Mouse (Mus musculus): ENCODE measurements around the gene Hfe. TPM values are rescaled to one million over a fixed set of nuclear protein-coding genes. Genes with fewer than 3 reads are reported as not detected.

The Hfe gene
- polyA plus RNA-seq, 1 experiment from 2014 or later = 11.7 TPM

DNA sequence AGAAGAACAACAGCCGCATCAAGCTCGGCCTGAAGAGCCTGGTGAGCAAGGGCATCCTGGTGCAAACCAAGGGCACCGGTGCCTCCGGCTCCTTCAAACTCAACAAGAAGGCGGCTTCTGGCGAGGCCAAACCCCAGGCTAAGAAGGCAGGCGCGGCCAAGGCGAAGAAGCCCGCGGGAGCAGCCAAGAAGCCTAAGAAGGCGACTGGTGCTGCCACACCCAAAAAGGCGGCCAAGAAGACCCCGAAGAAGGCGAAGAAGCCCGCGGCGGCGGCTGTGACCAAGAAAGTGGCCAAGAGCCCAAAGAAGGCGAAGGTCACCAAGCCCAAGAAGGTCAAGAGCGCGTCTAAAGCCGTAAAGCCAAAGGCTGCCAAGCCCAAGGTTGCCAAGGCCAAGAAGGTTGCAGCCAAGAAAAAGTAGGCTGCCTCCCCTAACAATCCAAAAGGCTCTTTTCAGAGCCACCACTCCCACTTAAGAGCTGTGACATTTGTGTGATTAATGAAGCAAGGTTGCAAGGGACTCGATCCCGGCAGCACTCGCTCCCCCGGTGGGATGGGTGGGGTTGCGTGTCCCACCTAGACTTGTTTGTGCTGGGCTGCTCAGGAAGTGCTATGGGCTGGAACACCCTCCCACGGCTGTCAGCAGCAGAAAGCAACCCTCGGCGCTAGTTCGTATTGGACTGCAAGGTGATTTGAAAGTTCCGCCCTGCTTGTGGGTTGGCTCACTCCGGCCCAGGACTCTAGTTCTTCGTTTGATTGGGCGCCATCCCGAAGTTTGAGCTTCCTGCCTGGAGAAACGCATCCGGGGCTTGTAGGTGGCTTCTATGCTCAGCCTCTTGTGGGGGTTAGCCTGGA lies 28.6 kb upstream of the Hfe start:
- Histone ChIP-seq H3K4me2 (ENCODE audit: low read depth, low read length) (peak overlapping the region; percentile 95), H3K9me3 (replicated peaks; ENCODE audit: control insufficient read depth, low read length) (no peaks in the 10 kb centered on the region), H3K4me1 (ENCODE audit: control insufficient read depth, insufficient read depth, low read length) (peaks cover 18% of the 10 kb centered on the region), H3K4me3 (ENCODE audit: low read length) (peak overlapping the region; percentile 74), H3K27ac (ENCODE audit: low read length) (peak overlapping the region; percentile 99), H3K27me3 (ENCODE audit: control insufficient read depth, insufficient read depth, low read length) (no peaks in the 10 kb centered on the region), H3K36me3 (ENCODE audit: control insufficient read depth, insufficient read depth) (no peaks in the 10 kb centered on the region), H3K9ac (ENCODE audit: low read length) (peak overlapping the region; percentile 92)
- peak; percentile 90 for ATAC-seq (replicated peaks; ENCODE audit: extremely low read depth, insufficient read depth, low FRiP score)
- 0% methylated on average over 39 of the region's 39 CpGs for WGBS

DNA sequence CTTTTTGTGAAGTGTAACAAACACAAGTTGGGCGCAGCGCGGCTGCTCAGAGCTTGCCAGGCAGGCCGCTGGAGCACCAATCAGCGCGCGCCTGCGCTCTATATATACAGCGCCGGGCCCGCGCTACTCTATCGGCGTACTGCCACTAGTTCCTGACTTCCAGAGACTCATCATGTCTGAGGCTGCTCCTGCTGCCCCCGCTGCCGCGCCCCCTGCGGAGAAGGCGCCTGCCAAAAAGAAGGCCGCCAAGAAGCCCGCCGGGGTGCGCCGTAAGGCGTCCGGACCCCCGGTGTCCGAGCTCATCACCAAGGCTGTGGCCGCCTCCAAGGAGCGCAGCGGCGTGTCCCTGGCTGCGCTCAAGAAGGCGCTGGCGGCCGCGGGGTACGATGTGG lies 28.0 kb upstream of the Hfe start, which contains the start of gene Hist1h1c:
Gene Hist1h1c (plus strand): TSS at position 132 of the 392 bp plus-strand sequence.
- Histone ChIP-seq H3K36me3 (ENCODE audit: control insufficient read depth, insufficient read depth) (no peaks in the 10 kb centered on the region), H3K27me3 (ENCODE audit: control insufficient read depth, insufficient read depth, low read length) (no peaks in the 10 kb centered on the region), H3K4me3 (ENCODE audit: low read length) (peak within 1 kb of the TSS; percentile 74), H3K9me3 (replicated peaks; ENCODE audit: control insufficient read depth, low read length) (no peaks in the 10 kb centered on the region), H3K9ac (ENCODE audit: low read length) (peak within 1 kb of the TSS; percentile 92), H3K27ac (ENCODE audit: low read length) (peak within 1 kb of the TSS; percentile 99), H3K4me2 (ENCODE audit: low read depth, low read length) (peak within 1 kb of the TSS; percentile 95), H3K4me1 (ENCODE audit: control insufficient read depth, insufficient read depth, low read length) (peaks cover 16% of the 10 kb centered on the region)
- peak; percentile 87 for ATAC-seq (replicated peaks; ENCODE audit: extremely low read depth, insufficient read depth, low FRiP score)
- WGBS = under 1% methylated on average over 29 of the region's 38 CpGs

DNA sequence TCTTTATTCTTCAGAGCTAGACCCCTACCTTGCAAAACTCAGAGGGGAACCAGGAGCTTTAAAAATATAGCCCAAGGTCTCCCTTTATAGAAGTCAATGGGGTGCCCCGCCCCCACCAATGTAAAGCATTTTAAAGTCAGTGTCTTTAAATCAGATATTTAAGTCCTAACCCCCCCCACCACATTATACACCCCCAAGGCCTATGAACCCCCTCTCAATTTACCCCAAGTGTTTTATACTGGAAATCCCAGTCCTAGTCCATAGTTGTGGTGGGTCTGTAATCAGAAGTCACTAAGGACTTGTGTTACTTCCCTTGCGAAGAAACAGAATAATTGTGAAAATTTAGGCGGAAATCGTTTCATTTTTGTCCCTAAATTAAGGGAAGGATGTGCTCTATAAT lies 27.4 kb upstream of the Hfe start:
- Histone ChIP-seq H3K4me3 (ENCODE audit: low read length) (peak overlapping the region; percentile 74), H3K36me3 (ENCODE audit: control insufficient read depth, insufficient read depth) (no peaks in the 10 kb centered on the region), H3K4me2 (ENCODE audit: low read depth, low read length) (peak overlapping the region; percentile 95), H3K4me1 (ENCODE audit: control insufficient read depth, insufficient read depth, low read length) (peaks cover 16% of the 10 kb centered on the region), H3K27ac (ENCODE audit: low read length) (peak overlapping the region; percentile 99), H3K27me3 (ENCODE audit: control insufficient read depth, insufficient read depth, low read length) (no peaks in the 10 kb centered on the region), H3K9ac (ENCODE audit: low read length) (peak overlapping the region; percentile 68), H3K9me3 (replicated peaks; ENCODE audit: control insufficient read depth, low read length) (no peaks in the 10 kb centered on the region)
- 26% methylated on average over 4 of the region's 4 CpGs for whole genome bisulfite sequencing
- ATAC-seq (replicated peaks; ENCODE audit: extremely low read depth, insufficient read depth, low FRiP score) = no peak

DNA sequence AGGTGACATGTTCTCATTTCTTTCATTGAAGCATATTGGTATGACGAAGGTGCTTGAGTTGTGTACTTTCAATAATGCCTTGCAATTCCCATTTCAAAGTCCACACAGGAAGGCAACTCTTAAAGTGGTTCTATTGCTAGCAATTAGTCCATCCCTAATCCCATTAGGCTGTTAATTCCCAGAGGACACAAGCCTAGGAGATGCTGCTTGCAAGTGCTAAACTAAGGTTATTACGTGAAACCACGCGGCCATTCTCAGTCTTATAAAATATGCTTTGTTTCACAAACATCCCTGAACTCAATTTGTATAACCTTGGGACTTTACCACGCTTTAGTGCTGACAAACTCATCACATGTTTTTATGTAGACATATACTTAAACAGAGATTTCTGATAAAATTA lies 26.4 kb upstream of the Hfe start:
- Histone ChIP-seq H3K27me3 (ENCODE audit: control insufficient read depth, insufficient read depth, low read length) (no peaks in the 10 kb centered on the region), H3K9me3 (replicated peaks; ENCODE audit: control insufficient read depth, low read length) (no peaks in the 10 kb centered on the region), H3K4me2 (ENCODE audit: low read depth, low read length) (no peak overlapping the region), H3K27ac (ENCODE audit: low read length) (no peak overlapping the region), H3K9ac (ENCODE audit: low read length) (no peak overlapping the region), H3K4me1 (ENCODE audit: control insufficient read depth, insufficient read depth, low read length) (peaks cover 15% of the 10 kb centered on the region), H3K36me3 (ENCODE audit: control insufficient read depth, insufficient read depth) (no peaks in the 10 kb centered on the region), H3K4me3 (ENCODE audit: low read length) (no peak overlapping the region)
- ATAC-seq (replicated peaks; ENCODE audit: extremely low read depth, insufficient read depth, low FRiP score) = no peak
- 90% methylated on average over 5 of the region's 5 CpGs for WGBS

DNA sequence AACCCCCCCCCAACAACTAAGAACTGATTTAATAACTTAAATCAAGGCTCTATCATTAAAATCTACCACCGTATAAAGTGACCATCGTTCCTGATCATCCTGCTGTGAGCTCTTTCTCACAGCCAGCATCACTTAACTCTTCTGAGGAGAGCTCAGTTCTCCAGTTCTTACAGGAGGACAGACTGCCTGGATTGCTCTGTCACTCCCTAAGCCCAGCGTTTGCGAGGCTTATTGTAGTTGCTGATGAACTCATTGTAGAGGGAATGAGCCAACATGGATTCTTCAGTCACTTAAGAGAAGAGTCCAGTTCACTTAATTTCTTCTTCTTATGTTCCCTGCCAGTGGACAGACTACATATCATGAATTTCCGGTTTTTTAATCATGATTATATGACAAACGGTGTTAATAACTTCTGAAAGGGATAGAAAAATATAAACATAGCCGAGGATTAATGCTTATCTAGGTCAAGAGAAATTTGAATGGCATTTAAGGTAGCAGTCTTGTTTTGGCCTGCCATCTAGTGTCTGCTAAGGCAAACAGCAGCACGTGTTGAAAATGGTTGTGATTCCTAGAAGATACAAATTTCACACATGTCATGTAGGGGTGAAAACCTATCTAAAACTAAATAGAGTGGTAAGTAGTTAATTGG lies 21.6 kb upstream of the Hfe start:
- H3K9me3 ChIP-seq (replicated peaks; ENCODE audit: control insufficient read depth, low read length) = no peaks in the 10 kb centered on the region
- no peaks in the 10 kb centered on the region for H3K27me3 ChIP-seq (ENCODE audit: control insufficient read depth, insufficient read depth, low read length)
- H3K27ac ChIP-seq (ENCODE audit: low read length) = no peak overlapping the region
- H3K4me2 ChIP-seq (ENCODE audit: low read depth, low read length) = no peak overlapping the region
- no peak for ATAC-seq (replicated peaks; ENCODE audit: extremely low read depth, insufficient read depth, low FRiP score)
- H3K4me3 ChIP-seq (ENCODE audit: low read length) = no peak overlapping the region
- no peaks in the 10 kb centered on the region for H3K36me3 ChIP-seq (ENCODE audit: control insufficient read depth, insufficient read depth)
- WGBS = 22% methylated on average over 8 of the region's 8 CpGs
- H3K4me1 ChIP-seq (ENCODE audit: control insufficient read depth, insufficient read depth, low read length) = no peaks in the 10 kb centered on the region
- H3K9ac ChIP-seq (ENCODE audit: low read length) = no peak overlapping the region

DNA sequence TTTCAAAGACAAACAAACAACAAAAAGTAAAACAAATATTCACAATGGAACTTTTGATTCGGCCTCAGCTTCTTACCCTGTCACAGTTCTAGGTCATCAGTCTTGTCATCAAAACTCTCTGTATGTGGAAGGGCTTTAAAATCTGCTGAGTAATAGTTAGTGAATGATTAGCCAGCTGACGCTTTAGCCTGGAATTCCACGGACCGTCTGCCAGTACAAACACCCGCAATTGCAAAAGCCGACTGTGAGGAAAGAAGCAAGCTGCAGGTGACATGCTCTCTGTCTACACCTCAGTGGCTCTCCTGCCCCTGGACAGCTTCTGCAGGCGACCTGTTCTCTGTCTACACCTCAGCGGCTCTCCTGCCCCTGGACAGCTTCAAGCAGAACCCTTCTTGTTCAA lies 19.8 kb upstream of the Hfe start:
- H3K9me3 ChIP-seq (replicated peaks; ENCODE audit: control insufficient read depth, low read length) = no peaks in the 10 kb centered on the region

DNA sequence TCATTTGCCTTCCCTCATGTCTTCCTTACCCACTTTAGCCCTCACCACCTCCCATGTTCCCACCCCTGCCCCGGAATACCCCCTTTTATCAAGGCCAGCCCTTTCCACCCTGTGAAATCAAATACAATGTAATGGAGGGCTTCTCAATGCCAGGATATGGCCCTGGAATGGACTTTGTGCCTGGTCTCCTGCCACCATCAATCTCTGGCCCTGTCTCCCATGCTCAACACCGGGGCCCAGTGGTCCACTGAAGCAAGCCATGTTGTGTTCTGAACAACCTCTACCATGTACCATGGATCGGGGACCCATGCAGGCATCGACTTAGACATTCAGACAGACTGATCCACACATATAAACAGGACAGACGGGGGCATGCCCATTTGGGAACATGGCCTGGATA lies 19.1 kb upstream of the Hfe start:
- Histone ChIP-seq H3K4me1 (ENCODE audit: control insufficient read depth, insufficient read depth, low read length) (no peaks in the 10 kb centered on the region; the same call in 1 of the 2 replicates), H3K4me3 (ENCODE audit: low read length) (no peak overlapping the region), H3K4me2 (ENCODE audit: low read depth, low read length) (no peak overlapping the region), H3K9me3 (replicated peaks; ENCODE audit: control insufficient read depth, low read length) (no peaks in the 10 kb centered on the region), H3K36me3 (ENCODE audit: control insufficient read depth, insufficient read depth) (no peaks in the 10 kb centered on the region), H3K27me3 (ENCODE audit: control insufficient read depth, insufficient read depth, low read length) (no peaks in the 10 kb centered on the region), H3K27ac (ENCODE audit: low read length) (no peak overlapping the region), H3K9ac (ENCODE audit: low read length) (no peak overlapping the region)
- ATAC-seq (replicated peaks; ENCODE audit: extremely low read depth, insufficient read depth, low FRiP score) = no peak
- WGBS = 93% methylated on average over 5 of the region's 5 CpGs

More for the DNA sequence above, 19.8 kb upstream of the Hfe start:
- WGBS = 16% methylated on average over 8 of the region's 8 CpGs
- Histone ChIP-seq H3K4me2 (ENCODE audit: low read depth, low read length) (no peak overlapping the region; the same call in 1 of the 2 replicates), H3K27ac (ENCODE audit: low read length) (no peak overlapping the region), H3K4me3 (ENCODE audit: low read length) (no peak overlapping the region), H3K36me3 (ENCODE audit: control insufficient read depth, insufficient read depth) (no peaks in the 10 kb centered on the region), H3K9ac (ENCODE audit: low read length) (no peak overlapping the region), H3K4me1 (ENCODE audit: control insufficient read depth, insufficient read depth, low read length) (no peaks in the 10 kb centered on the region), H3K27me3 (ENCODE audit: control insufficient read depth, insufficient read depth, low read length) (no peaks in the 10 kb centered on the region)
- no peak for ATAC-seq (replicated peaks; ENCODE audit: extremely low read depth, insufficient read depth, low FRiP score)

DNA sequence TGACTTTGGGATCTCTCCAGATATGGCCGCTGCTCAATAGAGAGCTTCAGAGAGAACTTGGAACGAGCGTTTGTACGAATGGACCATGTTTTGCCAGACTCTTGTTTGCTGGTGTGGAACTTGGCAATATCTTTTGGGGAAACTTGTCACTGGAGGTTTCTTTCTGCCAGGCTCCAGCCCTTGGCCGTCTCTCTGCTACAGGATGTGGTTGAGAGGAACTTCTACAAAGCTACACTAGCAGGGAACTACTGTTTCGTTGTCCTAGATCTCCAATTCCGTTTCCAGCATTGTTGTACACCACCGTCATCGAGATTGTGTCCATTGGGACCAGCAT lies 18.5 kb upstream of the Hfe start:
- ATAC-seq (replicated peaks; ENCODE audit: extremely low read depth, insufficient read depth, low FRiP score) = no peak
- Histone ChIP-seq H3K4me2 (ENCODE audit: low read depth, low read length) (no peak overlapping the region), H3K9me3 (replicated peaks; ENCODE audit: control insufficient read depth, low read length) (no peaks in the 10 kb centered on the region), H3K4me3 (ENCODE audit: low read length) (no peak overlapping the region), H3K9ac (ENCODE audit: low read length) (no peak overlapping the region), H3K27ac (ENCODE audit: low read length) (no peak overlapping the region), H3K27me3 (ENCODE audit: control insufficient read depth, insufficient read depth, low read length) (no peaks in the 10 kb centered on the region), H3K36me3 (ENCODE audit: control insufficient read depth, insufficient read depth) (no peaks in the 10 kb centered on the region), H3K4me1 (ENCODE audit: control insufficient read depth, insufficient read depth, low read length) (peaks cover under 1% of the 10 kb centered on the region)
- WGBS = 85% methylated on average over 9 of the region's 9 CpGs

DNA sequence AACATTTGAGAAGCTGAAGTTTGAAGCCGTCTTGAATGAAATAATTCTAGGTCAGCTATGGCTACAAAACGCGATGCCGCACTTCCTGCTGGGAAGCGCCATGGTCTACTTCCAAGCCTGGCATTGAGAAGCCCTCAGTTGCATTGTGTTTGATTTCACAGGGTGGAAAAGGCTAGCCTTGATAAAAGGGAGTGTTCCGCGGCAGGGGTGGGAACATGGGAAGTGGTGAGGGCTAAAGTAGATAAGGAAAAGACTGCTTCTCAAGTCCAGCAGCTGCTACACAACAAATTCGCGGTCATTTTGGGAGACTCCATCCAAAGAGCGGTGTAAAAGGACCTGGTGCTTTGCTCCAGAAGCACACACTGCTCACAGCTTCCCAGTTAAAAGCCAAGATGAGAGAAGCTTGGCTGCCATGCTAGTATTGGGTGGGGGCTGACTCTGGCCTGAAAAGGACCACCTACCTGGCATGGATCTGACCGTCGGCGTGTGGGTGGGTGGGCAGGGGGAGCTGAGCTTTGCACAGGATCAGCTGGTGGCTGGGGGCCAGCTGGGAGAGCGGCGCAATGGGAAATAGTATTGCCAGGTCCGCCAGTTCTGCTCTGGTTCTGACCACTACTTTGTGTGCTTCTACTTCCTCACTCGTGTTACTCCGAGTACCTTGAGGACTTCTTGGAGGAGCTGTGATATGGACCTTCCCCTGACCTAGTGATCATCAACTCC lies 18.0 kb upstream of the Hfe start:
- no peak overlapping the region for H3K27ac ChIP-seq (ENCODE audit: low read length)
- H3K9ac ChIP-seq (ENCODE audit: low read length) = no peak overlapping the region
- no peak for ATAC-seq (replicated peaks; ENCODE audit: extremely low read depth, insufficient read depth, low FRiP score)
- H3K4me2 ChIP-seq (ENCODE audit: low read depth, low read length) = no peak overlapping the region
- no peaks in the 10 kb centered on the region for H3K9me3 ChIP-seq (replicated peaks; ENCODE audit: control insufficient read depth, low read length)
- no peaks in the 10 kb centered on the region for H3K36me3 ChIP-seq (ENCODE audit: control insufficient read depth, insufficient read depth)
- 70% methylated on average over 18 of the region's 18 CpGs for WGBS
- peaks cover 2% of the 10 kb centered on the region for H3K4me1 ChIP-seq (ENCODE audit: control insufficient read depth, insufficient read depth, low read length)
- no peak overlapping the region for H3K4me3 ChIP-seq (ENCODE audit: low read length)
- H3K27me3 ChIP-seq (ENCODE audit: control insufficient read depth, insufficient read depth, low read length) = no peaks in the 10 kb centered on the region

All from heart, embryonic 16.5 days (tissue).